Mouse (Mus musculus) lung, postnatal 36 days (tissue): ENCODE results near the gene Krt7.

ENCODE experiments used
- DNase-seq: peaks from one replicate; pipeline ENCODE4 v3.0.0; 2022; ENCODE audit warnings: mixed read lengths

Gene Krt7

DNA sequence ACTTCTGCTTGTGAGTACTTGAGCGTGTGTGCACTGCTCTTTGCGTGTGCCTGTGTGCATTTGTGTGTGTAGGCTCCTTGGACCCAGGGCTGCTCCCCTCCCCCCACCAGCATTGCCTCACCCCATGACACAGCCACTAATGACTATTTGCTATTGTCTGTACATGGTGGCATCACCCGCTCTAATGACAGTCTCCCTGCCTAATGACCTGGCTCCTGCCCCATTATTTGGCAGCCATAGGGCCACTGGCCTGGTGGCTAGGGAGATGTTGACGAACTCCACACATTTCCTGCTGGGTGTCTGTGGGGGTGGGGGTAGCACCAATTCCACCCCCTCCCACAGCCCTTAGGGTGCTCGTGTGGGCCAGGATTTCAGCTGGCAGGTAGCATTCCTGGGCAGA is 32.2 kb upstream of the Krt7 start:
- DNase-seq, result no peak

DNA sequence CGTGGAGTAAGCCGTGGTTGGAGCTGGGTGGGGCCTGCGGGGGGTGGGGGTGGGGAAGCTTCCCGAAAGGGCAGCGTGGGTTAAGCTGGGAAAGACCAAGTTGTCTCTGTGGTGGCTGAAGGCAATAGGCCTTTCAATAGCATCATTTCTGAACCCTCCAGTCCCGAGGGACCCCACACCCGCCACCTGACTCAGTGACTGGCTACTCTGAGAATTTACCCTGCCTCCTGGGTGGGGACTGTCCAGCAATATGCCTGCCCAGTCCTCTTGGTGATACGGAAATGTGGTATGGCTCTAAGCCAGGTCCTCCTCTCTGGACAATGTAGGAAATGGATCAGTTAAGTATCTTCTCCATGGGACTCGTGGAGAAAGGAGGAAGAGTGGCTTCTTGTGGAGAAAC is 29.1 kb upstream of the Krt7 start:
- peak; percentile 94 for DNase-seq

GRCm38 (mm10) chr15:101382811-101383210 is 28.0 kb upstream of the Krt7 start:
- DNase-seq, result no peak

DNA sequence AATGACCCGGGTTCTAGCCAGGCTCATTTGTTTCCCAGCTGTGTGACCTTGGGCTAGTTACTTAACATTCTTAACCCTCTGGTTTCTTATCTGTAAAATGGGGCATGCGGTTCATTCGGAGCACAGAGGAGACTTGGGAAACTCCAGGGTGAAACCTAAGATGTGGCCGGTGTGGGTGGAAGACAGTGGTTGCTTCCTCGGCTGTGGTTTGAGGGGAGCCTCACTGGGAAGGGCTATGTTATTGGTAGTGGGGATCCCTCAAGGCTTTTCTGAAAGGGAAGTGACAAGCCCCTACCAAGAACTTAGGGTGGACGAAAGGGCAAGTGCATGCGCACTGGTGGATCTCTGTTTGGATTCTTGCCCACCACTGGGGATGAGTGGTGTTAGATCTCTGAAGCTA is 26.2 kb upstream of the Krt7 start:
- no peak for DNase-seq

DNA sequence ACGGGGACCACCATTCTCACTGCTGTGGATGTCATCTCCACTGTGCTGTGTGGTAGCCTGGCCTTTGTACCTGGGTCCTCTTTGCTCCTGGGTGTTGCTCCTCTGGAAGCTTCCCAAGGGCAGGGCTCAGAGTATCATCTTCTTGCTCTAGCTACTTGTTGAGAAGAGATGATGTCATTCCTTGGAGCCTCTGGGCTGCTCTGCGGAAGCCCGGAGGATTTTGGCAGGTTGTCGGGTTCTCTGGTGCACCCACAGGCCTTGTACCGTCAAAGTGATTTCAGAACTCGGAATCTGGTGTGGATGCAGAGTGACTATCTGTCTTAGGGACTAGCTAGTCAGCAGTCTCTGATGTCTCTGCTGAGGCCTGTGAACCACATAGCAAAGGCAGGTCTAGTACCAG is 25.8 kb upstream of the Krt7 start:
- no peak for DNase-seq

GRCm38 (mm10) chr15:101387176-101387575 is 23.7 kb upstream of the Krt7 start:
- DNase-seq, result peak; percentile 83

- DNase-seq, result peak; percentile 78
Observed at GRCm38 (mm10) chr15:101388034-101388541, 22.8 kb upstream of the Krt7 start.

- no peak for DNase-seq
Observed at GRCm38 (mm10) chr15:101390203-101390602, 20.6 kb upstream of the Krt7 start.

DNA sequence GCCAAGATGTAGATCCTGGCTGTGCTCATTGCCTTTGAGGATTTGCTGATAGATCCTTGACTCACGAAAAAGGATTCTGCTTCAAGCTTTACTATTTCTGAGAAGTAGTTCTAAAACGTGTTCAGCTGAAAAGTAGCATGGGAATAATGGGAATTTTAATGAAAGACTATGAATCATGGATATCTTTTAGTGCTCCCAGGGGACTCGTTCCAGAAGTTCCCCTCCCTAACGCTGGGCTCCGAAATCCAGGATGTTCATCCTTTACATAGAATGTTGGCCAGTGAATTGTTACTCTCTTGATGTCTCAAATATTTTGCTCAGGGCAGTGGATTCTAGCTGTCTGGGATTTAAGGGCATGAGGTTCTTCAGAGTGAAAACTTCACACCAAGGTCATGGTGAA is 18.6 kb upstream of the Krt7 start:
- no peak for DNase-seq

DNA sequence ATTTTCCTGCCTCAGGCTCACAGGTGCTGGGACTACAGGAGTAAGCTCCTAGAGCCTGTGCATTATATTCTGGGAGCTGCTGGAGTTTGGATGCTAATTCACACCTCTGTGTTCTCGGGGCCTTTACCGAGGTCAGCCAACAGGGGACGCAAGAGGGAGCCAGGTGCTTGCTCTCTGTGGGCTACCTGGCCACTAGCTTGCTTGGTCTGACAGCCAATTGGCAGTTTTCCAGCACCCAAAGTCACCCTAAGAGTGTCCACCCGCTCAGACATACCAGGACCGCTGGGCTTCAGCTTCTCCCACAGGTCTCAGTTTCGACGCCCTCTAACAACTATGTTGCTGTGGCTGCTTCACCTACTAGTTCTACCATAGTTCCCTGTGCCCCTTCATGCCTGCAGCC is 15.9 kb upstream of the Krt7 start:
- DNase-seq, result peak; percentile 59

GRCm38 (mm10) chr15:101396466-101396865 is 14.4 kb upstream of the Krt7 start:
- no peak for DNase-seq

DNA sequence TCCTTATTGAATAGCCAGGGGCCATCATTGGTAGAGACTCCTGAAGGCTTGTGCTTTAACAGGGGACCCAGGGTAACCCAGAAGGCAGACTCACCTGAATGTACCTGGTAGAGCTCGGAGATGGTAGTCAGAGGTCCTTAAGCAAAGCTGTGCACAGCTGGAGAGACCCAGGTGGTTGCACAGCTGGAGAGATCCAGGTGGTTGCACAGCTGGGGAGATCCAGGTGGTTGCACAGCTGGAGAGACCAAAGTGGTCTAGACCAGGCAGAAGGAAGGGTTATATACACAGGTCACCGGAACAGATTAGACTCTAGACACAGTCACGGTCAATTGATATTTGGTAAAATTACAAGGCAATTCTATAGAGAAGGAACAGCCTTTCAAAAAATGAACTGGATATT is 13.9 kb upstream of the Krt7 start:
- no peak for DNase-seq

DNA sequence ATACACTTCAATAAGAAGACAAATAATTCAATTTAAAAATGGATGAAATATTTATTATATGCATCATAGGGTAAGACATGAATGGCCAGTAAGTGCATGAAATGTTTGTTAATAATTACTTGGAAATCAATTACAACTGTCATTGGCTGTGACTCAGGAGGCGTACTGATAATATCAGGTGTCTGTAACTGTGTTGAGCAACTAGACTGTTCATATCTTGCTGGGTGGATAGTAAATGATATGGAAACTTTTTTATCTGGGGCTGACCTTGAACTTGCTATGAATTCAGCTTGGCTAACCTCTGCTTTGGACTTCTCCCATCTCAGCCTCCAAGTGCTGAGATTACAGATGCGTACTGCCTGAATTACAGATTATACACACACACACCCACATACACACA is 13.2 kb upstream of the Krt7 start:
- DNase-seq, result no peak

DNA sequence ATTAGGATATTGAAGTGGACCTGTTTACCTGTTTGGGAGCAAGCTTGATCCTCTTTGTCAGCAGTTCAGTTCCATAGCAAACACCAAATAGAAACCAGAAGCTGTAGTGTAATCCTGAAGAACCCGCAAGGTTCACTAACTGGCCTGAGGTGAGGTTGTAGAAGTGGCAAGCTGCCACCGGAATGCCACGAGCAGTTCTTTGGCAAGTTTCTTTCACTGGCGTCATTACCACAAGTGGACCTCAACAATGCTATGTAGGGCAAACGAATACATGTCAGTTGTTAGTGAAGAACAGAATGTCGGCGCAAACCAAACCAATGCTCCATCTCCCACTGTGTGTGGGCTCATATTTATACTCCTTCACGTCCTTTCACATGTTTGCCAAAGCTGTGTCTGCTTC is 12.6 kb upstream of the Krt7 start:
- peak; percentile 90 for DNase-seq

DNA sequence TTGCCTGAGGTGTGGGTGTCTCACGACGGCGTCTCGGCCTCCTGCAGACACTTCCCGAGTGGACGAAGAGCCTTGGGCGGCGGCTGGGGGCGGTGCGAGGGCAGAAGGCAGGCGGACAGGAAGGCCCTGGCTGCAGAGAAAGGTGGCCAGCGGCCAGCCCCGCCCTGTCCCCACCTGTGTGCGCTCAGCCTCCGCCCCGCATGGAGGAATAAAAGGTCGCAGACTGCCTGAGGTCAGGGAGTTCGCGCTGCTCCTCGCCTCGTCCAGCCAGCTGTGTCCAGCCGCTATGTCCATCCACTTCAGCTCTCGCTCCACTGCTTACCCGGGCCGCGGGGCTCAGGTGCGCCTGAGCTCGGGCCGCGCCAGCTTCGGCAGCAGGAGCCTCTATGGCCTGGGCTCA is 1.3 kb downstream of the Krt7 start:
- DNase-seq, result peak; percentile 86

DNA sequence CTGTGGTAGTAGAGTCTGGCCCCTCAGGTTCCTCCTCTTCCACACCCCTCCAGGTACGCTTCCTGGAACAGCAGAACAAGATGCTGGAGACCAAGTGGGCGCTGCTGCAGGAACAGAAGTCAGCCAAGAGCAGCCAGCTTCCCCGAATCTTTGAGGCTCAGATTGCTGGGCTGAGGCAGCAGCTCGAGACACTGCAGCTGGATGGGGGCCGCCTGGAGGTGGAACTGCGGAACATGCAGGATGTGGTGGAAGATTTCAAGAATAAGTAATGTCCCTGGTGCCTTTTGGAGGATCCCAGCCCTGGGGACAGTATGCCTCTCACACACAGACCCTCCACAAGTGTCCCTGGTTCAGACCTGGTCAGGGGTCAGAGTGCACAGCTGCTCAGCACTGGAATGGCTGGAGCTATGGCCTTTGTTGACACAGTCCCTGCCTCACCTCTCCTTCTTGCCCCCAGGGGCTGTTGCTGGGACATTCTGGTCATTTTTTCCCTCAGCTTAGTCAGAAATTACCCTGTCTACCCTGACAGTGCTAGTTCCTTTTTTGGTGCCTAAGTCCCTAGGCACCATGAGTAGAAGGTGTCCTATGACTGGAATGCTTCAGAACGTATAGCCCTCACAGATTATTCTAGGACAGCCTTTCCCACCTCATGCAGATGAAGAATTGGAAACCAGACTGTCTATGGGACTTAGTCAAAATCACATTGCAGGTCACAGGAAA is 3.2 kb downstream of the Krt7 start:
- no peak for DNase-seq

GRCm38 (mm10) chr15:101414807-101415565 is 4.1 kb downstream of the Krt7 start:
- DNase-seq, result peak; percentile 16

DNA sequence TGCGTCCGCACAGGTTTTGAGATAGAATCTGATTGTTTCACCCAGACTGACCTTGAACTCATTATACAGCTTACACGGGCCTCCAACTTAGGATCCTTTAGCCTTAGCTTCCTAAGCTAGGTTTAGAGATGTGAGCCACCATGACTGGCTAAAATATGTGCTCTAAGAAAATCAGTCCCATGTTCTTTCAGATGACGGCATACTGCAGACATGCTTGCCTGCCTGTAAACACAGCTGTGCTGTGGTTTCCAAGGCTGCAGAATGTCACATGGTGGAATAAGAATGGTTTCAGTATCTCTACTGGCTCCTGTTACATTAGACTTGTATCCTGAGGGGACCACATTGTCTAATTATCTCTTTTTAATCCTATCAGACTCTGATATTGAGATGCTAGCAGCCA is 8.1 kb downstream of the Krt7 start:
- DNase-seq, result no peak

GRCm38 (mm10) chr15:101420903-101421302 is 10.1 kb downstream of the Krt7 start:
- peak; percentile 46 for DNase-seq

GRCm38 (mm10) chr15:101424914-101425313 is 14.1 kb downstream of the Krt7 start:
- peak; percentile 68 for DNase-seq

GRCm38 (mm10) chr15:101436611-101437010 is 25.8 kb downstream of the Krt7 start:
- DNase-seq, result peak; percentile 26

DNA sequence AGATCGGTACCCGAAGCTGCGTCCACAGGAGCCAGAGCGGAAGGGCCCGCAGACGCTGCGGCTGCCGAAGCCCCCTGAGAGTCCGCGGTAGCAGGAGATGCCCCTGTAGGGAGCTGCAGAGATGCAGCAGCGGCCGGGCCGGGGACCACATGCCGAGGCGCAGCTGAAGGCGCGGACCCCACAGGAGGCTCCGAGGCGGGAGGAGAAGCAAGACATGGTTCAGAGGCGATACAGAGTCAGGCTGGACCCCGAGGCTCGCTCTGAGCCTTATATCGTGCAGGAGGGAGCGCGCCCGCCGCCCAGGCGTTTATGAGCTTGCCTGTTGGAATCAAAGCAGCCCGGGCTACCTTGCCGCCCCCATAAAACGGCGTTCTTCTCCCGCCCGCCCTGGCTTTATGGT is 27.7 kb downstream of the Krt7 start, which contains the start of gene Krt87:
Gene Krt87 (minus strand): TSS at position 250 of the 400 bp plus-strand sequence.
- DNase-seq, result no peak

DNA sequence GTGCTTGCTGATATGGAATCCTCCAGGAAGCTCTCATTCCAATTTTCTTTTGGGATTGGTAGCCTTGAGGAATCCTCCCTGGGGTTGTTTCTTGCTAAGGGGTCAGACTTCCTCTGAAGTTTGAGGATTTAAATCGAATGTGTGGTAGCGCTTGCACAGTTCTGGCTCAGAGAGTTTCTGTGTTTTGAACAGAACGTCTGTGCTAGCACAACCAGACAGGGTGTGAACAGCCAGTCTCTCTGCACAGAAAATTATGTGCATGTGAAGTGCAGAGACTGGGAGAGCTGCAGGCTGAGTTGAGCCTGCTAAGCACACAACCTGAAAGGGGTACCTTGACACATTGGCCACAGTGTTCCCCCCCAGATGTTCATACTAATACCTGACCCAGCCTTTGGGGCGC is 30.0 kb downstream of the Krt7 start:
- no peak for DNase-seq

- DNase-seq, result no peak
Observed at GRCm38 (mm10) chr15:101446572-101446971, 35.7 kb downstream of the Krt7 start.
